Mouse (Mus musculus) sigmoid colon, adult 10 weeks (tissue): ENCODE measurements around the gene Gm20403. TPM values are rescaled to one million over a fixed set of nuclear protein-coding genes. Genes with fewer than 3 reads are reported as not detected.

Experiments
- polyA plus RNA-seq: library from polyadenylated mRNA; stranded (reverse); fragments of 350-450 nt; fragmentation: Illumina TruSeq; extraction: RNeasy Lipid Tissue Mini Kit (QIAGEN cat#74804); gene quantifications from one replicate; pipeline ENCODE4 v1.2.3, GENCODE M21; 2014; ENCODE audit warnings: low read depth, low replicate concordance

Gene Gm20403
- polyA plus RNA-seq, result not detected

DNA sequence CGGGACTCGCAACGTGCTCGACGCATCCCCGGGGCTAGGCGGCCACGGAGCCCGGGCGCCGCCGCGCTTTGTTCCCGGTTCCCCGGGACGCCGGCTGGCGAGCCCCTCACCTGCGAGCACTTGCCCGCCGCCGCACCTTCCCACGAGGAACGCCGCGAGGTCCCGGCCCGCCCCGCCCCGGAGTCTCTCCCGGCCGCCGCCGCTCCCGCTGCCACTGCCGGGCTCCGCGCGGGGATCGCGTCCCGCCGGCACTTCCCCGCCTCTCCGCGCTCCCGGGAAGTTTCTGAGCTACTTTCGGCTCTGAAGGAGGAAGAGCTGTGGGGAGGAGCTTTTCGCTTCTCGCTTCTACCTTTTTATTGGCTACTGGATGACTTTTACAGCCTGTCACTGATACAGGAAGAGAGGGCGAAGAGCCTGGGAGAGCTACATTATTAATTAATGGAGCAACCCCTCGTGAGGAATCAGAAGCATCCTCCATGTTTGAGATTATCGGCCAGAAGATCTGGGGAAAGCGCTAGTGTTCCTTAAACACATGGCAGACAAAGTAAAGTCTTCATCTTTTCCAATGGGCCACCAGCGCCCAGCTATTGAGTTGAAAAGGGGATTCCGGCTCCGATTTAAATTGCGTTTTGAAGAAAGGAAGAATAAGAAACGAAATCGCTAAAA, at the start of gene Gm20403:
Gene Gm20403 (minus strand): TSS at position 478 of the 666 bp plus-strand sequence.

DNA sequence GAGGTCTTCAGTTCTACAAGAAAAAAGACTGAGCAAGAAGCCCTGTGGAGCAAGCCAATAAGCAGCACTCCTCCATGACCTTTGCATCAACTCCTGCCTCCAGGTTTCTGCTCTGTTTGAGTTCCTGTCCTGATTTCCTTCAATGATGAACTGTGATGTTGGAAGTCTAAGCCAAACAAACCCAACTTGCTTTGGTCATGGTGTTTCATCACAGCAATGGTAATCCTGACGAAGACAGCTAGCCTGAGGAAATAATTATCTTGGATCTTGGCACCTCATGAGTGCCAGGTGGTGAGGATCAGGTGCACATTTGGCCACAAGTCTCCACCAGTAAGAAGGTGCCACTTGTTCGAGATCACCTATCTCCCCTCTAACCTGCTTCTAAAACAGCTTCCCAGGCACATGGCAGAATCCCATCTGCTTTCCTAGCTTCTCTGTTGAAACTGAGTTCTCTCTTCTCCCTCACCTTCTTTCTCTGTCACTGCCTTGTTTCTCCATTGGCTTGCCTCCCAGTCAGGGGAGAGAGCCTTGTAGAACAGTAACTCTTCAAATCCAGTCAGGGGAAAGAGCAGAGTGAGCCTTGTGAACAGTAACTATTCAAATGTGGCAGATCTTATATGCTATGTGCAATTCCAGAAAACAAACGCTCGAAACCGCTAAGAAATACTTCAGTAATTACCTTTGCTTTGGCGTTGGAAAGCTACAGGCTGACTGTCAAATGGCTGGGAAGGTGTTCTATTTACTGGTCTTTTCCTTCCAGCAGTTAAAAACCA, 27.5 kb upstream of the Gm20403 start, which contains the start of gene Baz1a:
Gene Baz1a (minus strand): TSS at position 723 of the 773 bp plus-strand sequence.

Other genes with a start within 250 kb of the Gm20403 start
- 164 TPM for gene Snx6, start 190.8 kb downstream of the Gm20403 start, polyA plus RNA-seq
- 482 TPM for gene Cfl2, start 123.7 kb downstream of the Gm20403 start, polyA plus RNA-seq
- gene Baz1a, start 27.8 kb upstream of the Gm20403 start, polyA plus RNA-seq, result 33.4 TPM
- 41.8 TPM for gene 2700097O09Rik, start 93.6 kb upstream of the Gm20403 start, polyA plus RNA-seq
- gene Srp54a, start 93.7 kb upstream of the Gm20403 start, polyA plus RNA-seq, result 646 TPM
- gene Fam177a, start 137.9 kb upstream of the Gm20403 start, polyA plus RNA-seq, result not detected
- gene Srp54b, start 168.6 kb upstream of the Gm20403 start, polyA plus RNA-seq, result 4.2 TPM
- 103 TPM for gene 1700047I17Rik2, start 213.1 kb upstream of the Gm20403 start, polyA plus RNA-seq
- 168 TPM for gene Srp54c, start 243.6 kb upstream of the Gm20403 start, polyA plus RNA-seq